Mouse (Mus musculus) spleen, adult 2 months (tissue): Measurements from ENCODE around the gene Sardh. TPM values are rescaled to one million over a fixed set of nuclear protein-coding genes. Genes with fewer than 3 reads are reported as not detected.

Experiments used
- DNase-seq, 2 experiments: peaks; one replicate each; pipeline versions ENCODE4 v3.0.0 to v3.0.0-alpha.2; 2012 to 2021; ENCODE audit warnings: low spot score in 2 of 2, low read depth in 1 of 2
- H3K27ac ChIP-seq: fragments of 200-500 bp; 2 replicates; pipeline ENCODE4 v1.5.1; 2012; ENCODE audit warnings: low read length, inconsistent platforms; ENCODE audit not compliant: insufficient read depth
- H3K27me3 ChIP-seq: fragments of 200-500 bp; 2 replicates; pipeline ENCODE4 v1.6.1; 2012; ENCODE audit warnings: mild to moderate bottlenecking, moderate library complexity, low read length, inconsistent platforms; ENCODE audit not compliant: control insufficient read depth, insufficient read depth
- H3K36me3 ChIP-seq: fragments of 200-500 bp; 2 replicates; pipeline ENCODE4 v1.6.1; 2012; ENCODE audit warnings: mild to moderate bottlenecking, low read length, inconsistent platforms; ENCODE audit not compliant: control insufficient read depth, insufficient read depth
- H3K4me1 ChIP-seq: fragments of 200-500 bp; 2 replicates; pipeline ENCODE4 v1.6.1; 2011; ENCODE audit warnings: inconsistent platforms; ENCODE audit not compliant: control insufficient read depth, insufficient read depth, insufficient read length
- H3K4me3 ChIP-seq: fragments of 200-500 bp; 2 replicates; pipeline ENCODE4 v1.5.1; 2011; ENCODE audit warnings: mild to moderate bottlenecking, inconsistent platforms; ENCODE audit not compliant: insufficient read depth, insufficient read length; ENCODE audit errors: extremely low read depth
- CTCF ChIP-seq: fragments of 200-500 bp; IDR thresholded peaks from 2 replicates; pipeline ENCODE4 v1.5.1; 2011; ENCODE audit warnings: mild to moderate bottlenecking, inconsistent platforms; ENCODE audit not compliant: insufficient read depth, insufficient read length, insufficient replicate concordance; ENCODE audit errors: extremely low read depth
- POLR2A ChIP-seq: fragments of 200-500 bp; IDR thresholded peaks from 2 replicates; pipeline ENCODE4 v1.6.1; 2011; ENCODE audit warnings: low read depth, low read length, inconsistent platforms
- WGBS: fragments of 180-500 bp; shearing (Covaris S2); methylation state at CpG from one replicate; pipeline ENCODE4 v1.1.7; 2018; 5-methylcytosine and 5-hydroxymethylcytosine counted together
- polyA plus RNA-seq: library from polyadenylated mRNA; depleted of rRNA; stranded (reverse); fragments of >200 nt; gene quantifications from 2 replicates; pipeline ENCODE4 v1.2.3, GENCODE M21; 2012

Sardh gene
- polyA plus RNA-seq, 1 experiment, result 9.4 TPM

DNA sequence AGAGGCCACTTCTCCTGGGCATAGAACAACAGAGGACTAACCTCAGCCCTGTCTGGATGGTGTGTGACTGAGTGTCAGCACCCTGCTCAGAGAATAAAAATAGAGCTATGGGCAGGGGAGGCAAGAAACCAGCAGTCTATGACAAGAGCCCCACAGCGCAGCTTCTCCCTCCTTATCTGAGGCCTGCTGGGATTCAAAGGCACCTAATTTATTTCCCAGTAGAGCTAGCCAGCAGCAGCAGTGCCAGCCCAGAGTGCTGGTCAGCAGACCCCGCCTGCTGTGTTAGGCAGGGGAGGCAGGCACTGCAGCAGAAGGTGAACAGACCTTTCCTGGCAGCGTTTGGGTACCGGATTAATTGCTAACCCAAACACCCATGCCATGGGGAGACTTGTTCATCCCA, 66.2 kb downstream of the Sardh start:
- Histone ChIP-seq H3K27ac (no peak overlapping the region), H3K4me3 (no peak overlapping the region), H3K27me3 (no peaks in the 10 kb centered on the region), H3K4me1 (no peaks in the 10 kb centered on the region), H3K36me3 (no peaks in the 10 kb centered on the region)
- DNase-seq, result no peak
- no peak for TF ChIP-seq CTCF
- no peak for TF ChIP-seq POLR2A
- WGBS, result 75% methylated on average over 4 of the region's 4 CpGs

DNA sequence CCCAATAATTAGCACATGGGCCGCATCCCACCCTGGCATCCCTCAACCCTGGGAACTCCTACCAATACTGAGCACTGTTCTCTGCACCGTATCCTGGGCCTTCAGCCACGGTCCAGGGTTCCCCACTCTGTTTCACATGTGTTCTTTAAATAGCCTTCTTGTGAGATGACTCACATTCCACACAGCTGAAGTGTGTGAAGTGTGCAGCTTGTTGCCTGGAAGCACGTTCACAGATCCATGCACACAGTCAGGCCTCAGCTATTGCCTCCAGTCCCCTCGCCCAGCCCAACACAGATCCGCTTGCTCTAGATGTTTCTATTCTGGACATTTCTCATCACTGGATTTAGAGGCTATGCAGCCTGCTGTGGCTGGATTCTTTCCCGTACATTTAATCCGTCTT, 69.0 kb downstream of the Sardh start:
- no peak overlapping the region for H3K4me3 ChIP-seq
- TF ChIP-seq CTCF, result no peak
- no peak for TF ChIP-seq POLR2A
- H3K27ac ChIP-seq, result no peak overlapping the region
- no peaks in the 10 kb centered on the region for H3K36me3 ChIP-seq
- no peak for DNase-seq
- H3K4me1 ChIP-seq, result no peaks in the 10 kb centered on the region
- WGBS, result 89% methylated on average over 8 of the region's 8 CpGs
- no peaks in the 10 kb centered on the region for H3K27me3 ChIP-seq

DNA sequence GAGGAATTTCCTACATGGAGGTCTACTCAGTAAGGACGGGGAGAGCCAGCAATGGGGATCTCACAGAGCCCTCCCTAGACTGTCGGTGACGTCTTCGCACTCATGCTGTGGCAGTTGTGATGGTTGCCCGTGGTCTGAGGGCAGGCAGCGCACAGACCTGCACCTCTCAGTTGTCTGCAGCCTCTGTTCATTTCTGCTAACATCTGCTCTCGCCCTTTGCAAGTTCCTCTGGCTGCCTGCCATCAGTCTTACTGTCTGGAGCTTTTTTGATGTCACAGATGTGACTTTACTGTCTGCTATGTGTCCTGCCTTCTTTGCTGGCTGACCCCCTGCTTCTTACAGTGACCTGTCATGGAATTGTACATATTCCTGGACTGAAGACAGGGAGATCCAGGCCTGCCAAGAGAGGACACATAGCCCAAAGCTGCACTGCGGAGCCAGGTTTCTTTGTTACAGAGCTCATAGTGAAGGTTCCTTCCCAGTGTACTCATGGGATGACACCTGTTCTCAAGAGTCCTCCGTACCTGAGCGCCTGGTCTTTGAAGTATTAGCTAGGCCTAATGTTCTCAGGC, 72.4 kb downstream of the Sardh start:
- H3K36me3 ChIP-seq, result no peaks in the 10 kb centered on the region
- H3K4me1 ChIP-seq, result no peaks in the 10 kb centered on the region
- WGBS, result 56% methylated on average over 10 of the region's 10 CpGs
- no peak overlapping the region for H3K4me3 ChIP-seq
- H3K27me3 ChIP-seq, result no peaks in the 10 kb centered on the region
- TF ChIP-seq POLR2A (no peak), CTCF (no peak)
- H3K27ac ChIP-seq, result no peak overlapping the region
- no peak for DNase-seq

DNA sequence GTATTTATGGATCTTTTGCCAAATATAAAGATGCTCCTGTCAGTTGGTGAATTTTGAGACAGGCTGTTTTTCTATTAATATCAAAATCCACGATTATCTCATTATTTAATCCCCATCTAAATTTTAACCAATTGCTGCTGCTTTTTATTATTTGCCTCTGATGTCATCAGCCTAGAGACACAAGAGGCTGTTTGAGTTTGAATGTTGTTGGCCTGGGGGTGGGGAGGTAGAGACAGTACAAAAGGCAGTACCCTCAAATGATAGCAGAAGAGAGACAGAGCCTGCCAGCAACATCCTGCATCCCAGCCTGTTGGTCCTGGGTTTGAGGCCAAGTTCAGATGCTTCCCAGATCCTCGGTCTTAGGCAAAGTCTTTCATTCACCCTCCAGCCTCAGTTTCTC, 73.9 kb downstream of the Sardh start:
- DNase-seq, result no peak

DNA sequence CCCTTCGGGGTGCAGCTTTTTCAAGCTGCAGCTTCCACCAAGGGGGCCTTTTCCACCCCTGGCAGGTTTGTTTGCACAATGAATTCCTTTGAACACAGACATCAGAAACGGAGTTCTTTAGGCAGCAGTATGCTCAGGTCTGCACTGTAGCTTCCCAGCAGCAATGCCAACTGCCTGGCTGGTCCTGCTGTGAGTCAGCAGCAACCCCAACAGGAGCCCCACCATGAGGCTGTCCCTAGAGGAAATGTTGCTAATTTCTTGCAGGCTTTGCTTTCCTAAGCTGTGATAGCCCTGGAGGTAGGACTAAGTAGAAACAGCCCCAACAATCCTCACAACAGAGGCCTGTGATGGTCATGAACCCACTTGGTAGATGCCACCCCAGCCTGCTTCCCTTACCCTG, 81.1 kb downstream of the Sardh start:
- TF ChIP-seq CTCF (no peak), POLR2A (no peak)
- no peak for DNase-seq
- 39% methylated on average over 2 of the region's 2 CpGs for WGBS
- Histone ChIP-seq H3K36me3 (no peaks in the 10 kb centered on the region), H3K4me1 (no peaks in the 10 kb centered on the region; the same call in 1 of the 2 replicates), H3K27ac (no peak overlapping the region), H3K27me3 (no peaks in the 10 kb centered on the region), H3K4me3 (no peak overlapping the region)

More for the DNA sequence above, 73.9 kb downstream of the Sardh start:
- Histone ChIP-seq H3K27ac (no peak overlapping the region), H3K36me3 (no peaks in the 10 kb centered on the region), H3K4me3 (no peak overlapping the region), H3K27me3 (no peaks in the 10 kb centered on the region), H3K4me1 (no peaks in the 10 kb centered on the region)
- no peak for TF ChIP-seq POLR2A
- no peak for TF ChIP-seq CTCF
- WGBS, result 81% methylated on average over 2 of the region's 2 CpGs

DNA sequence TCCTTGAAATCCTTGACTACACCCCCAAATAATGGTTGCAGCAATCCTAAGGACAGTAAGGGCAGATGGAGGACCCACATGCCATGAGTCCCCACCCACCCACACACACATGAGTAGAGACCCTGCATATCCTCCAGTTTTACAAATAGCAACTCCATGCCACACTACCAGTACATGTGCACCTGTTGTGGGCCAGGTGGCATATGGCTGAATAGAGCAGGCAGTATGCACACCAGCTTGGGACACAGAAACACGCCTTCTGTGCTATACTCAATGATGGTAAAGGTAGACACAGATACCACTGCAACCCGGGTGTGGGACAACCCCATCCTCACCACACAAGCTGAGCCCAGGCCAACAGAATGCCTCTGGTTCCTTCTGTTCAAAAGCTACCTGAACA, 82.1 kb downstream of the Sardh start:
- no peaks in the 10 kb centered on the region for H3K27me3 ChIP-seq
- no peaks in the 10 kb centered on the region for H3K36me3 ChIP-seq
- H3K4me1 ChIP-seq, result no peaks in the 10 kb centered on the region; the same call in 1 of the 2 replicates
- no peak for TF ChIP-seq CTCF
- no peak for TF ChIP-seq POLR2A
- no peak overlapping the region for H3K4me3 ChIP-seq
- H3K27ac ChIP-seq, result no peak overlapping the region
- no peak for DNase-seq
- 59% methylated on average over 2 of the region's 2 CpGs for WGBS

DNA sequence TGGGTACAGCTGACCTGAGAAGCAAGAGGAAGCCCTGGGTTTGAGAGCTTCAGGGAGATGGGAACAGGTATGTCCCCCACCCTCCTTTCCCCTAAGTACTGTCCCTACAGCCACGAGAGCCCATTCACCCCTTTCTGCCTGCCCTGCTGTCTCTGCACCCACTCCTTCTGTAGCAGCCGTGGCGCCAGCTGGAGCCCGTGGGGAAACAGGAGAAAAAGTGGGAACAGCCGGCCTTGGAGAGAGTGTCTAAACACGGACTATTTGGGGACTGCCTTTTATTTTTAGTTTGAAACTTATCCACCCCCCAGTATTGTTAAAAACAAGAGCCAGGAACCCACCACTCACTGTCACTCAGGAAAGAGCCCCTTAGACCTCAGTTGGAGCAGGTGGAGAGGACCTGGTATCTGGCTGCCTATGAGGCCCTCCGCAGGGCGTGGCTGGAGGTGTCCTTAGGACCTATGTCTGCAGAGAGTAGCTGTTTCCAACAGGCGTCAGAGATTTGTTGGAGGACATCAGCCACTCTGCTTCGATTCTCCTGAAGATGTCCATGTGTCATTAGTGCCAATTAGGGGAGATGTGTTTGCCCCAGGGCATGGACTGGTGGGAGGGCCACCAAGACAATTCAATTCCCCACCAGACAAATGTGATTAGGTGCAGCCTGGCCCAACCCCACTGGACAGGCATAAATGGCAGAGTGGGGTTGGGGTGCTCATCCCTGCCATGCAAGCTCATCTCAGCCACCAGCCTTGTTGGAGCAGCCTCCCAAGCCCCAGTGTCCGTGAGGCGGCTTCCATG, 83.1 kb downstream of the Sardh start, which contains the start of gene Dbh:
TSS of gene Dbh (plus strand) at position 438 of the 795 bp plus-strand sequence.
- Histone ChIP-seq H3K4me1 (no peaks in the 10 kb centered on the region; the same call in 1 of the 2 replicates), H3K27me3 (no peaks in the 10 kb centered on the region), H3K4me3 (no peak within 1 kb of the TSS), H3K36me3 (no peaks in the 10 kb centered on the region), H3K27ac (no peak within 1 kb of the TSS)
- no peak for TF ChIP-seq POLR2A
- no peak for TF ChIP-seq CTCF
- DNase-seq, result no peak
- 87% methylated on average over 12 of the region's 12 CpGs for WGBS
